Mouse (Mus musculus) bone marrow macrophage, adult 2 months (primary cell): ENCODE results near the gene Dclk1. TPM values are rescaled to one million over a fixed set of nuclear protein-coding genes. Genes with fewer than 3 reads are reported as not detected.

ENCODE experiments used
- H3K27ac ChIP-seq: 2 replicates; pipeline ENCODE4 v1.5.1; 2012; ENCODE audit warnings: low read depth, low read length; ENCODE audit not compliant: insufficient read depth
- H3K4me1 ChIP-seq: 2 replicates; pipeline ENCODE4 v1.6.1; 2012; ENCODE audit warnings: low read length; ENCODE audit not compliant: control insufficient read depth, insufficient read depth
- H3K4me3 ChIP-seq: 2 replicates; pipeline ENCODE4 v1.5.1; 2012; ENCODE audit warnings: mild to moderate bottlenecking, low read length, moderate library complexity; ENCODE audit not compliant: insufficient read depth
- CTCF ChIP-seq: IDR thresholded peaks from 2 replicates; pipeline ENCODE4 v1.5.1; 2012; ENCODE audit warnings: low read depth, mild to moderate bottlenecking, low read length, moderate library complexity
- POLR2A ChIP-seq: IDR thresholded peaks from 2 replicates; pipeline ENCODE4 v1.6.1; 2012; ENCODE audit warnings: mild to moderate bottlenecking, low read depth, low read length, borderline replicate concordance
- polyA plus RNA-seq: library from polyadenylated mRNA; stranded (reverse); fragments of >200 nt; gene quantifications from 2 replicates; pipeline ENCODE4 v1.2.4, GENCODE M21; 2012; ENCODE audit not compliant: missing spikeins, insufficient read depth, insufficient read length

The Dclk1 gene
- polyA plus RNA-seq, 1 experiment = 1.3 TPM

DNA sequence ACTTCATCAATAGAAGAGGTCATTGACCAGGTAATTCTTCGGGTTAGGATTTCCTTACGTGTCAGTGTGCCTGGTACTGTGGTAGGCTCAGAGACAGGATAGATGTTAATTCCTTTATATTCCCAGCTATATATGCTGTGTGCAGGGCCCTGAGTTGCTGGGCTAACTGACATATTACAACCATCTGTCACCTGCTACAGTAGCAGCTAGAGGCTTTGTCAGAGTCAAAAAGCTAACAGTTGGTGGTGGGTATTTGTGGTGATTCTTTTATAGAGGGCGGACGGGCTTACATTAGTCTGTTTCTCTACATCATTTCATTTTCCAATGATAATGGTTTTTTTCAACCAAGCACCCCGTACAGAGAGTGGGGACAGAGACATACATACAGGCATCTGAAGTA lies 285.8 kb downstream of the Dclk1 start:
- H3K4me1 ChIP-seq = no peaks in the 10 kb centered on the region
- no peak overlapping the region for H3K4me3 ChIP-seq
- no peak overlapping the region for H3K27ac ChIP-seq
- no peak for TF ChIP-seq CTCF
- TF ChIP-seq POLR2A = no peak

DNA sequence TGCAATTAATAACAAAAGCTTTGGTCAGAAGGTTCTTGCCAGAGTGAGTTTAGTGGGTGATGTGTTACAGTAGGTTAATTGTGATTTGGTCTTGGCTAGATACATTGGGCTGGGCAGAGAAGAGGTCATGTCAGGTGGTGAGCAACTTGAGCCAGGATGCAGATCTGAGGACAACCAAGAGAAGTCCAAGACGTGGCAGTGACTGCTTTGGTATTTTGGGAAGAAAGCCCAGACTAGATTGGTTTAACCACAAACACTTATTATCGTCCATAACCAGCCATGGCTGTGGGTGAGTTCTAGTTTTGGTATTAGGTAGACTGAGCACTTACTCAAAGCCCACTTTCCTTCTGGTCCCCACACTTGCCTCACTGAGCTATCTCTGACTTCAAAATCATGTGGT lies 287.2 kb downstream of the Dclk1 start:
- TF ChIP-seq POLR2A (no peak), CTCF (no peak)
- Histone ChIP-seq H3K4me1 (no peaks in the 10 kb centered on the region), H3K27ac (no peak overlapping the region), H3K4me3 (no peak overlapping the region)

DNA sequence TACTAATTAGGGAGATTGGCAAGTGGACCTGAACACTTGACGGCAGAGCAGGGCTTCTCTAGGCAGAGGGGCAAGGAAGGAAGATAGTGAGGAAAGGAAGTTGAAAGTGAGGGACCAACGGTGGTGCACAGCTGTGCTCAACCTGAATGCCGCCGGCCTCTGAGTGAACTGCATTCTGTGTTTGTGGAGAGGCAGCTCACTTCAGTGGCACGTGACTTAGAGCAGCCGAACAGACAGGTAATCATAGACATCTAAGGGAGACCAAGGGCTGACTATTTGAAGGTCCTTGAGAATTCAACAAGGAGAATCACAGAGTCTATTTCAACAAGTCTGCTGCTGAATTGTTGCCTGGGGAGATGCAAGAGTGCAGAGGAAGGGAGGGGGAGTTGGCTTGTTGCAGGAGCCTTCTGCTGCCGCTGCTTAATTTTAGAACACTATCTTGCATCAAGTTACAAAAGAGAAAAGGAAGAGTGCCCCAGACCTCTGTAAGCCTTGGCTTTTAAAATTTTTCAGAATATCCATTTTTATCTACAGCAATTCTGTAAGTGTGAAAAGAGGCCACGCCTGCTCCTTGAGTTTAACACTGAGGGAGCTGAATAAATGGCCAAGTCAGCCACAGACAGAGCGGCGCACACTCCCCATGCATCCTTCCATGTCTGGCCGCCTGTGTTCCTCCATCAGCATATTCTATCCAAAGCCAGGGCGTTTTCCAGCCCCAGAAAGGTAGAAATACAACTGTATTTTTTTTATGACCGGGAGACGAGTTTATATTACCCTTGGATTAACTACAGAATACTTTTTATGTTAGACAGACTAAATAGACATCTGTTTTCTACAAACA lies 289.3 kb downstream of the Dclk1 start:
- no peak overlapping the region for H3K4me3 ChIP-seq
- no peak overlapping the region for H3K27ac ChIP-seq
- H3K4me1 ChIP-seq = no peaks in the 10 kb centered on the region
- TF ChIP-seq POLR2A = no peak

DNA sequence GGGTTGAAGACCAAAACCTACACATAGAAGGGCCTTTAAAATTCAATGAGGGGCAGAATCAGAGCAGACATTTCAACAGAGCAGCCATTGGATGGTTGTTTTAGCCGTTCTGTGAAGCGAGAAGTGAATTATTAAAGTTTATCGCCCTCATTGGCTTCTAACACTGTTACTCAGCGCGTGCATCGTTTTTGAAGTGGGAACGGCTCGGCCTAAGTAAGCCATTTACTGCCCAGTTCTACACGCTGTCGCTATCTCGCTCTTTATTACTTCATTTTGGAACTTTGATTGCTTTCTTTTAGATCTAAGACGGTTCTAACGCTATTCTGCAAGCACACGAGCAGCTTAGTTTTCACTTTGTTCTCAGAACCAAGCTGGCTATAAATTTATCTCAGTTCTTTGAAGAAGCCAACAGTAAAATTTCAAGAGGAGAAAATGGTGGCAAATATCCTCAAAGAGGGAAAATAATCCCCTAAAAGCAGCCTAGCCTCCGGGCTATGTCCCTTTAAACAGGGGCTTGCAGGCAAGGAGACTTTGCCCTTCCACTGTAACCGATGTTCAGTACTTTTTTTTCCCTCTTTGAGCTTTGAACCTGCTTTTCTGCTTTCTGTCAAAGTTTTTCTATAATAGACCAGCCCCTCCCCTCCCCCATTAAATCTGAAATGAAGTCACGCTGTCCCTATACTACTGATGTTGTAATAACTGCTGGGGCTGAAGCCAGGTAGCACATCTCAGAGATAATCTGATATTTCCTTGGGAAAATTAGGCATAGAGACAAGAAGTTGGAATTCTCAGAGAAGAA lies 290.2 kb downstream of the Dclk1 start:
- TF ChIP-seq POLR2A = no peak
- no peak for TF ChIP-seq CTCF
- no peak overlapping the region for H3K4me3 ChIP-seq
- H3K4me1 ChIP-seq = no peaks in the 10 kb centered on the region
- H3K27ac ChIP-seq = no peak overlapping the region

DNA sequence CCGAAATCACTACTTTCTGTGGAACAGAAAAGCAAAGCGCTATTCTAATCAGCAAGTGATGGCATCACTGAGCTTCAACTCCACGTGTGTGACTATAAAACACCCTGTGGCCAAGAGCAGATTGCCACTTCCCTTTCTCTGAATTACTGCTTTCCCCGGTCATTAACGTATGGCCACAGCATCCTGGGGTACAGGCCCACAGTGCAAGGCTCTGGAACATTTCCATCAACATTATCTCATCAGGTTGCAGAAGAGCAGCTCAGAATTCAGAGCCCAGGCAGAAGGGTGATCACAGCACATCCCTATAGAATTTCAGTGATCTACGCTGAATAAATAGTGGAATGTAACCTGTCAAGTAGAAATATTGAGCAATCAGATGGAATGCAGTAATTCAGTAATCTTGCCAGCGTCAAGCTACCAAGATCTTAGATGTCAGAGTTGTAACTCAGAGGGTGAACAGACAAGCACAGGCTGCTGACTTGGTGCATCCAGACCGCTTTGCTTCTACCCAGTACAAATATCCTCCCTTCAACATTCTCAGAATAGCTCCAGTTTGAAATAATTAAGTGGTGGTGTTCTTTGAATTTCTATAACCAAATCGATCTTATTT lies 293.5 kb downstream of the Dclk1 start:
- TF ChIP-seq POLR2A = no peak
- TF ChIP-seq CTCF = no peak
- H3K27ac ChIP-seq = no peak overlapping the region
- no peak overlapping the region for H3K4me3 ChIP-seq
- H3K4me1 ChIP-seq = no peaks in the 10 kb centered on the region

DNA sequence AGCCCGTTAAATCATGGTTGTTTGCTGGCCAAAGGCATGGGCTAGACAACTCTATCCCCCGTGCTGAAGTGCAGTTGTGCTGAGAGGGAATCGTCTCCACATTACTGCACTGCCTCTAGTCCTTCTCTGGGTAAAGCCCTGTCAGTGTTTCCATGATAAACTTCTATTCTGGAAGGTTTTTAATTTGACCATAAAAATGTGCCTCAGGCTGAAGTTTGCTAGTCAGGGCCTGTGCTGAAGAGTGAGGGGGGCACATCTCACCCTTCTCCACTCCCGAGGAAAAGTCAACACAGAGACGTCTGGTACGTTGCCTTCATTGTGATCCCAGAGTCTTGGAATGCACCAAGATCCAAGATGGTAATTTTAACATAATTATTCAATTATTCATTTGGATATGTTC lies 294.7 kb downstream of the Dclk1 start:
- Histone ChIP-seq H3K4me3 (no peak overlapping the region), H3K27ac (no peak overlapping the region), H3K4me1 (no peaks in the 10 kb centered on the region)
- TF ChIP-seq POLR2A (no peak), CTCF (no peak)

DNA sequence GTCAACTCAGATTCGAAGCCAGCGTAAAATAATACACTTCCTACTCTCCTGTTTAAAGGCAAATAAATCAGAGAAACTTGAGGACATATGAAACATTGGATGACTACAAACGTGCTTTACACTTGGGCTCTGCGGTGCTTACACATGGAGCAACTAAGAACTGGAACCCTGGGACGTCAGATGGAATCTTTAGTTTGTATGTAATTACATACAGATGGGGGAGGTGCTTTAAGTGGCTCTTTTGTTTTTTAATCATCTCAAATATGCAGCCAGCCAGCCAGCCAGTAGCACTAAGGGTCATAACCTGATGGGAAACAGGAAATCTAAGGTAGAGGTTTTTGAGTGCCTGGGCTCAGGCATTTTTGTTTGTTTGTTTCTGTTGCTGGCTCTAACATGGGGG lies 295.6 kb downstream of the Dclk1 start:
- Histone ChIP-seq H3K4me3 (no peak overlapping the region), H3K27ac (no peak overlapping the region), H3K4me1 (no peaks in the 10 kb centered on the region)
- TF ChIP-seq POLR2A (no peak), CTCF (no peak)

DNA sequence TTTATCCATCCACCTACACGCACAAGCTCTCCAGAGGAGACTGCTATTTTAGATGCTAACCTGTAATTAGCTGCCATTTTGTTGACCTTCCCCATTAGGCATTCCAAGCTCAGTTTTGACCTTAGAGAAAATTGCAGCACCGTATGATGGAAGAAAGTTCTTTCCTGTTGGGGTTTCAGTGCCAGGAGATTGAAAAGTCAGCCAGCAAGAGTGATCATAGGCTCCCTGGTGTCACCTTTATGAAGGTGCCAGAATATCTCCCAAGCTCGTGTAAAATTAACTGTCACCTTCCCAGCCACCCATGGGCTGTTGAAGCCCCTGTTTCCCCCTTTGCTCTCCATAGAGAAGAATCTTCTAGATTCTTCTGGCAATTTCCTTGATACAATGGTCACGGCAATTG lies 297.2 kb downstream of the Dclk1 start:
- TF ChIP-seq CTCF = no peak
- no peak for TF ChIP-seq POLR2A
- no peak overlapping the region for H3K27ac ChIP-seq
- H3K4me3 ChIP-seq = no peak overlapping the region
- no peaks in the 10 kb centered on the region for H3K4me1 ChIP-seq

DNA sequence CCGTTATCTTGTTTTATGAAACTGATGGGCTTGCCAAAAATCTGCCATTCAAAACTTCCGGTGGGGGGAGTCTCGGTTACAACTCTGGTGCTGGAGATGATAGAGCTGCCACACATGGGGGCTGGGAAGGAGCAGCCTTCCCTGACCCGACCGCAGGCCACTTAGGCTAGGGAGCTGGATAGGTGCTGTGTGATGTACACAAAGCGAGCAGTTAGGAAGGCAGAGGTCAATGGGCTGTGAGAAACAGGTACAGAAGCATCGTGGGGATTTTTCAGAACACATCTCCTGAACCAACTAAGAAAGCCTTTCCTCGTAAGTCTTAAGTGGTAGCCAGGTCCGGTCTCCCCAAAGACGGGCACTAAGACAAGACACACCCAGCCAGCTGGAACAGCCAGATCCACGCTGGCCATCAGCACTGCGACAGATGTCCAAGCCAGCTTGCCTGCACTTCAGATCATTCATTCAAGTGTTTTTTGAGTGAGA lies 297.7 kb downstream of the Dclk1 start:
- Histone ChIP-seq H3K4me3 (no peak overlapping the region), H3K27ac (no peak overlapping the region), H3K4me1 (no peaks in the 10 kb centered on the region)
- TF ChIP-seq POLR2A (no peak), CTCF (no peak)
